Mouse (Mus musculus) heart, adult 9 months (tissue): ENCODE data around the gene Fastkd3.
A peak's percentile ranks its signal among the peaks of the same experiment; 100 is the strongest.
"Not testable (repeated sequence)": the region's sequence is repeated elsewhere in the genome, so short reads cannot be mapped to it uniquely, and the experiment has no call there.

Experiments
- DNase-seq, 2 experiments: peaks; one replicate each; pipeline ENCODE4 v3.0.0; 2022; ENCODE audit warnings: low spot score in 2 of 2

The Fastkd3 gene

DNA sequence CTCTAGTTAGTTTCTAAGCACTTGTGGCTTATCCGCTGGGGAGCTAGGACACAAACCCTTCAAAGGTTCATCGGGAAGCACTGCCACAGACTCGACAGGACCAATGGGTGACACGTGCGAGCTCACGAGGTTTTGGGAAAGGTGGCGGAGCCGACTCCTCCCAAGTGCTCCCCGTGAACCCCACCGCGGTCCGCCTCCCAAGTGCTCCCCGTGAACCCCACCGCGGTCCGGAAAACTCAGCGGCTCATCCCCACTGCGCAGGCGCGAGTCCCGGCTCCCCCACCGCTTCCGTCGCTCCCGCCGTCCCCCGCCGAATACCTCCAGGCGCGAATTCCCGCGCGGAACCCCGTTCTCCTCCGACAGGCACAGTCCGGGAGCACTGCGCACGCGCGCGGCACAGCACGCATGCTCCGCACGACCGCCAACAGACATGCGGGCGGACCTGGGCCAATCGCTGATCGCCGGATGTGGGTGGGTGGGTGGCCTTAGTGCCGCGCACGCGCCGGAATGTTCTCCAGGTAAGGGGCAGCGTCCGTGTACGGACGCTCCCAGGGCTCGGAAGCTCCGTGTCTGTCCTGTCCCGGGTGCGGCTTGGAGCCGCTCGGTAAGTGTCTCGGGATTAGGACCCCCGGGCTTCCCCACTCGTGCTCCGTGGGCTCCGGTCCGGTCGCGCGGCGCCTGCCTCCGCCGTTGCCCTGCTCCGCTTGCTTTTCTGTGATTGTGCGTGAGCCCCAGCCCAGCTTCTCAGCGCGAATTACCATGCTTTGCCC is at the start of gene Fastkd3, which contains the start of gene Mtrr:
TSS of gene Fastkd3 (plus strand) at position 488 of the 770 bp plus-strand sequence.
TSS of gene Mtrr (minus strand) at position 403 of the 770 bp plus-strand sequence.
- peak; percentile 96 to 98 for DNase-seq

DNA sequence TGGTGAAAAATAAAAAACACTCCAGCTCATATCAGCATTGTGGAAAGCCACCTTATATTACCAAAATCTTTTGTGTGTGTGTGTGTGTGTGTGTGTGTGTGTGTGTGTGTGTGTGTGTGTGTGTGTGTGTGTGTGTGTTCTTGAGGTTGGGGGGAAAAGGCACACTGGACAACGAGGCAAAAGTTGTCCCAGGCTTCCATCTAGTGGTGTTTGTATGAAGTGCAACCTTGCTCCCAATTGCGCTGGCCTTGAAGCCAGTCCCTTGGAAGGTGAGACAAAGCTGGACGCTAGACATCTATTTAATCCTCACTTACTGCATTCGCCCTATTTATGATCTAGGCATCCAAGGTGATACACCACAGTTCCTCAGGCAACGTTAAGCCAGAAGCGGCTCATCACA is 28.6 kb upstream of the Fastkd3 start:
- not testable (repeated sequence) for DNase-seq

DNA sequence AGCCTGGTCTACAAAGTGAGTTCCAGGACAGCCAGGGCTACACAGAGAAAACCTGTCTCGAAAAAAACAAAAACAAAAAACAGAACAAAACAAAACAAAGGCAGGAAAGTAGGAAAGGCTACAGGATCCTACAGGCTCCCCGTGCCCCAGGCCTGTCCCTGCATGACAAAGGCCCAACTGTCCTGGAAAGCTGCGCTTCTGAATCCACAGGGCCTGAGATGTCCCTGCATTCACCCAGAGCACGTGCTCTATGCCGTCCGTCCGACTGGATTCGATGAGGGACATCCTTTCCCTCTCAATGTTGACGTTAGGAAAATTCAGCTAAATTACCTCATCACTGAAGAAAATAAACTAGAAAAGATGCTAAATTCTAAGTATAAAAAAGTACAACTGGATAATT is 13.9 kb upstream of the Fastkd3 start:
- DNase-seq, result no peak

DNA sequence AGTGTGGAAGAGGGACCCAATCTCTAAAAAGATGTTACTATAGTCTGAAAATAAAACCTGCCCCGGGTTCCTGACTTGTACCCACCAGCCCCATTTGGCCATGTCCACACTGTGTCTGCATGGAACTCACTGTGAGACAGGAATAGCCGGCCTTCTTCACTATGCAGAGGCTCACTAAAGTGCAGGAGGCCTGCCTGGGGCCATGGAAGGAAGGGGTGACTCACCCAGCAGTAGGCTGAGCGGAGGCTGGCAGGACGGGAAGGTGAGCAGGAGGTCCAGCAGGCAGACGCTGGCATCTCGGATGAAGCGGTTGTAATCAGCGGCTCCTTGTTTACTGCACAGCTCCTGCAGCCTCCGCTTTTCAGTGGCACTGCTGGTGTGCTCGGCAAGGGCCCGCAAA is 13.5 kb upstream of the Fastkd3 start:
- DNase-seq, result no peak

DNA sequence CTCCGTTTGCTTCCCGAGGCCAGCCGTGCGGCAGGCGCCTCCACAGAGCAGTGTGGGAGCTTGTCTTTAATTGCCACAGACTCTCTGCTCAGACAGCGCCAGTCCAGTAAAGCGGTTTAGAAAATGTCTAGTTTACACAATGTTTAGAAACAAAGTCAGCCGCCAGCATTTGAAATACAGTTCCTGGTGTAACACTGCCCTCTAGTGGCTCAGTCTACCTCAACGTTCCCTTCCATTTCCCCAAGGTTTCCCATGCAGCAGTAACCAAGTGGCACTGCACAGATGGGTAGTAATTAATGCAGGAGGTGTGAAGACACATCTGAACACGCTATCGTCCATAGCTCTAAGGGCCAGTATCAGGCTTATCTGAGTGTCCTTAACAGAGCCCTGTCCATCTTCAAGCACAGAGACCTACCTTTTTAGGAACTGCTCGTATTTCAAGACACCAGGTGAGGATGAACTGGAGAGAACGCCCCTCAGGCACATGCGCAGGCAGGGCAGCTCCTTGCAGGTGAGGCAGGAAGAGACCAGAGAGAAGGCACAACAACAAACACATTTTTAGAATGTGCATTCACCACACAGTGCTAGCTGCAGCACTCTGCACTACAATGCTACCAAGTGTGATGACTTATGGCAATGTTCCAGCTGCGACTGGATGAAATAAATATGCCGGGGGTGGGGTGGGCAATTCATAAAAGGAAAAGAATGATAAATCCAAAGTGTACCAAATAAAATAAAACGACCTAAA is 12.3 kb upstream of the Fastkd3 start:
- DNase-seq, result peak in 1 of 2 experiments; percentile 27

DNA sequence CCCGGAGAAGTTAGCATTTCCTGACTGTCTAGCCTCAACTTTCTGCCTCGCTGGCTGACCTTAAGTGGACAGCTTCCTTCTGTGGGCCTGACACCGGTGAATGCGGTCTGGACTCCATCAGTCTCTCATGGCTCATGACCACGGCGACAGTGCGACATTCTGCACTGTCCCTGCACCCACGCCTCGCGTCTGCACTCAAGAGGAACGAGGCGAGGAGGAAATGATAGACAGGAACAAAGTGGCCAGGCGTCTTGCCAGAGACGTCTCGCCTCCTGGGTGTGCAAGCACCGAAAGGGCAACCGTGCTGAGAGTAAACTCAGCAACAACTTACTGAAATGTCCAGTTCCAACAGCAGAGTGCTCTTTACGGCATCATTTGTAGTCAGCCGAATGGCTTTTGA is 9.8 kb upstream of the Fastkd3 start:
- peak; percentile 17 to 36 for DNase-seq

DNA sequence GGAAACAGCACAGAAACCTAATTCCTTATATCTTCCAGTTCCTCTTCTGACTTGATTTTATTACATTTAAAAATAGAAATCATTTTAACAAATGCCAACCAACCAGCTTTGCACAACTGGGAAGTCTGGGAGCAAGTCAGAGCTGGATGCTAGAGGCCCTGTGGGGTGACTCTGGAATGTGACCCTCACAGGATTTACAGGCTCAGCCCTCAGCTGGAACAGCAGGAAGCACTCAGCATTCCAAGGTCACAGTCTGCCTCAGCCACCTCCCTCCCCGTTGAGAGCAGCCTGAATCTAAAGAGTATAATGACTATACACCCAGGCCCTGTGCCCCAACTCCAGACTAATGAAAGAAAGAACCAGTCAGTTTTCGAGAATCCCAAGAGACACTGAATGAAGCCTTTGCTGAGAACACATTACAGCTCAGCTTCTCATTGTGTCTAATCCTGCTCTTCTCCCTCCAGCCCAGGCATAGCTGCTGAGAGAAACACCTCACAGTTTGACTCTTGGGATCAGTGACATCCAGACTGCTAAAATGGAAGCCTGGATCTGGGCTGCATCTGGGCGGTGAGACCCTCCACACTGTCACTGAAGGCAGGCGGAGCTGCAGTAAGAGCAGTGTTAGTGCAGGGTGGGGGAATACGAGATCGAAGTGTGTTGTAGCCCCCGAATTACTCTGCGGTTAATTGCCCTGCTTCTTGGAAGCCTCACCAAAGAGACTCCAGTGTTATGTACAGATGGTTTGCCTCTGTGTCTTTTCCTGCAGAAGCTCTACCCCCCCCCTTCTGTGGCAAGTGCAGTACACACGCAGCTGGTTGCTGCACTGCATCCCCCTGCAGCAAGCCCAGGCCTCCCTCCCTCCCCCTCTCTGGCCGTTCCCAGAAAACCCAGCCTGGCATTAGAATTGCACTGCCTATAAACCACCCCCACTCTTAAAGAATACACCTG is 8.8 kb upstream of the Fastkd3 start:
- no peak for DNase-seq

DNA sequence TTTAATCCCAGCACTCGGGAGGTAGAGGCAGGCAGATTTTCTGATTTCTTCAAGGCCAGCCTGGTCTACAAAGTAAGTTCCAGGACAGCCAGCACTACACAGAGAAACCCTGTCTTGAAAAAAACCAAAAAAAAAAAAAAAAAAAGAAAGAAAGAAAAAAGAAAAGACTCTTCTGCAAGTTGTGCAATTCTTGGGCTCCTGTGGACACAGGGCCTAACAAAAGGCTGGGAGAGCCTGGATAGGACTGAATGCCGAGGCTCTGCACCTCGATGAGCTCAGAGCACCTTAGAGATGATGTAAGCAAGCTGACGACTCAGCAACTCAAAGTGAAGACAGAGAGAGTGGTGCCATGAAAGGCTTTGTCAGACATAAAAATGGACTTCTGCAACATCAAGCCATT is 7.6 kb upstream of the Fastkd3 start:
- DNase-seq, result no peak

DNA sequence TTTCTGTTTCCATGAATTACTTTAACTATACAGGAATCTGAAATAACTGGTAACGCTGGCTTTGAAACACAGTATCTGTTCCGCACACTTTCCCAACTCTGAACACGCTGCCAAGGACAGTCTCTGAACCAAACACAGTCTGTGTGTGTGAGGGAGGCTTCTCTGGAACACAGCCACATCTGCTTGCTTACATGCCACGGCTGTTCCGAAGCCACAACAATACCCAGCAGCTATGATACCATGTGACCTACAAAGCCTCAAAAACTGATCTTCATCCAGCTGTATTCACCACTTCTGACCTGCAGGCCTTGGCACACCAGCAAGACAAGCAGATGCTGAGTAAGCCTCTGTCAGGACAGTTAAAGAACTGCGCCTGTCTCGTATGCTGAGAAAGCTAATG is 4.1 kb upstream of the Fastkd3 start:
- peak; percentile 8 to 42 for DNase-seq

DNA sequence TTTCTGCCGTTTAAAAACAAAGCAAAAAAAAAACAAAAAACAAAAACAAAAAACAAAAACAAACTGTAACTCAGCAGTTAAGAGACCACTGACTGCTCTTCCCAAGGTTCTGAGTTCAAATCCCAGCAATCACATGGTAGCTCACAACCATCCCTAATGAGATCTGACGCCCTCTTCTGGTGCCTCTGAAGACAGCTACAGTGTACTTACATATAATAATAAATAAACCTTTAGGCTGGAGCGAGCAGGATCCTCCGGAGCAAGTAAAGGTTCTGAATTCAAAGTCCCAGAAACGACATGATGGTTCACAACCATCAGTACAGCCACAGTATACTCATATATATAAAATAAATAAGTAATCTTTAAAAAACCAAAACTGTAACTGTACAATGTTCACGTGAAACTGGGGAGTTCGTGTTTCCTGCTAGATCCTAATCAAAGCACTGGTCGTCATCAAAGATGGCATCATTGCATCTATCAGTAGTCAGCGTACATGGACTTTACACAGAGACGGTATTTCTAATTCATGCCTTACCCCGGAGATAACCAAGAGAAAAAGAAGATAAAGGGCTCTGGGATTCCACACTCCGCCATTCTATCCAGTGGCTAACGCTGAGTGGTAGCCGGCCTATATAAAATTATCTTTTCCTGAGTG is 821 bp upstream of the Fastkd3 start:
- DNase-seq, result no peak

DNA sequence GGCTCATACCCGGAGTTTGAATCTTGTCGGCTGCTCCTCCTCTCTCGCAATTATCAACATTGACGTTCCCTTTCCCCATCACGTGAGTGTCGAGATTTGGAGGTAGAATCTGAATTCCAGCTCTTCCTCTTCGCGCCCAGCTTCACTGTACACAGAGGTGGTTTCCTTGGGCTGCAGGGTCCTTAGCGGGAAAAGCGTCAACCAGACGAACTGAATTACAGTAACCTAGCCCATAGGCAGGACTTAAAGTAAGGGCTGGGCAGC is 415 bp downstream of the Fastkd3 start:
- DNase-seq, result no peak

DNA sequence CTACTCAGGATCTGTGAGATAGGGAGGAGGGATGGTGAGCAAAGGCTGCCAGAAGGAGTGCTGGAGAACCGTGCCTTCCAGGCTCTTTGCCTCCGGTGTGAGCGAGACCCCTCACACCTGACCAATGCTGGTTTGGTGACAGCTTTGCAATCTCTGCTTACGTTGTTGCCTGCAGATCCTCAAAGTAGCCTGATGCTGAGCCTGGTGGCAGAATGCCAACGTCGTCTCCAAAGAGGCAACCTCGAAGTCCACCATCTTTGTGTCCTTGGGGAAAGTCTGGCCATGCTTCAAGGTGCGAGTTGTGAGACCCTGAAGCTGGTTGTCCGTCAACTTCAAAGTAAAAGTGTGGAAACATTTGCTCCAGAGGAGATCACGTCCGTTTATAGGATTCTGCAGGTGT is 1.9 kb downstream of the Fastkd3 start:
- DNase-seq, result no peak

DNA sequence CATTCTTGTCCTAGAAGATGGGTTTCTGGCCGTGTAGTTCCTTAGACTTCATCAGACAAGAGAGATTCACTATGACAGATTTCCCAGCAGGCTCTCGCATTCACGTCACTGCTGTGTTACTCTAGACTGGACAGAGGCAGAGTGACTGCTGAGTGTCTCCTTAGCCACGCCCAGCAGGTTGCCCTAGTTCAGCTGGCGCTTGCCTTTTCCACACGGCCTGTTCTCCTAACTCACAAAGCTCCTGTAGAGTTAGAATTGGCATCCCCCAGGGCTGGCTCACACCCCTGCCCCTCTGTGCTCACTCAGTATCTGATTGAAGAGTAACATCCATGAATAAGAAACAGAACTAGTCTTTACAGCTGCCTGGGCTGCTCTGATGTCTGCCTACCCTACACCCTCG is 3.4 kb downstream of the Fastkd3 start:
- DNase-seq, result no peak

DNA sequence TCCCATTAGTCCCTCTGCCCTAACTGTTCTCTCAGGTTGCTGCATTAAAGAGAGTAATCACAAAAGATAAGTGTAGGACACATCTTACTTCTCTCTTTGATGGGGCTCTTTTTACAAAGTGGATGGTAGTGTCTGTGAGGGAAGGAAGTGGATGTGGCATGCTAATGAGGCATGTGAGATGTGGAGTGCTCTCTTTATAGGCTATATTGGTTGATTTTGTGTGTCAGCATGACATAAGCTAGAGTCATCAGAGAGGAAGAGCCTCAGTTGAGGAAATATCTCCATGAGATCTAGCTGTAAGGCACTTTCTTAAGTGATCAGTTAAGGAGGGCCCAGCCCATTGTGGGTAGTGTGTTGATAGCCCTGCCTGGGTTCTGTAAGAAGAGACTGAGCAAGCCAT is 6.3 kb downstream of the Fastkd3 start:
- no peak for DNase-seq

DNA sequence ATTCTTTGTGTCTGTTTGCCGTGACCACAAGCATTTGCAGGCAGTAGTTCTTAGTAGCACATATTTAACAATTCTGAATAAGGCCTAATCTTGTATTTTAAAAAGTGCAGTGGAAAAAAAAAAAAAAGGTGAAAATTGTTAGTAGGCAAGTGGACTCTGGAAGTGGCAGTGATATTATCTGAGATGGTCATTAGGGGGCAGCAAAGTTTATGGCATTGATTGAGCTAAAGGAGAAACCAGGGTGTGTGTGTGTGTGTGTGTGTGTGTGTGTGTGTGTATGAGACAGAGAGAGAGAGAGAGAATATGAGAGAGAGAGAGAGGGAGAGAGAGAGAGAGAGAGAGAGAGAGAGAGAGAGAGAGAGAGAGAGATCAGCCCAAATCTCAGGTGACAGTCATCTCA is 11.8 kb downstream of the Fastkd3 start:
- no peak for DNase-seq

DNA sequence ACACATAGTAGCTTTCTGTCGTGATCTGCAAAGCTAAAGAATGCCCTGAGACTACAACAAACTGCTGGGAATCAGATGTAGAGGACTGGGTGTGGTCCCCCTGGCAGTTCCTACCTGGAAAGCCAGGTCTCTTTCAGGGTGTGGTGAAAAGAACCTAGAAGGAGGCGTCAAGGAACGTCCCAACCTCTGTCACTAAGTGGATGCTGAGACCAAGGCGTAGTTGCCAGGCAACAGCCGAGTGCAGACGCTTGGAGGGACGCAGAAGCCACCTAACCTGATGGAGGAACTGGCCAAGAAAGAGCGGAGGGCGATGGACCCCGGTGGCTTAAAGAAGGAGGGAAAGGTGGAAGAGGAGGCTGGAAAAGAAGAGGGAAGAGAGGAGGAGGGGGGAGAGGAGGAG is 15.2 kb downstream of the Fastkd3 start, which contains the start of gene 1700001L19Rik:
TSS of gene 1700001L19Rik (plus strand) at position 223 of the 400 bp plus-strand sequence.
- no peak for DNase-seq

DNA sequence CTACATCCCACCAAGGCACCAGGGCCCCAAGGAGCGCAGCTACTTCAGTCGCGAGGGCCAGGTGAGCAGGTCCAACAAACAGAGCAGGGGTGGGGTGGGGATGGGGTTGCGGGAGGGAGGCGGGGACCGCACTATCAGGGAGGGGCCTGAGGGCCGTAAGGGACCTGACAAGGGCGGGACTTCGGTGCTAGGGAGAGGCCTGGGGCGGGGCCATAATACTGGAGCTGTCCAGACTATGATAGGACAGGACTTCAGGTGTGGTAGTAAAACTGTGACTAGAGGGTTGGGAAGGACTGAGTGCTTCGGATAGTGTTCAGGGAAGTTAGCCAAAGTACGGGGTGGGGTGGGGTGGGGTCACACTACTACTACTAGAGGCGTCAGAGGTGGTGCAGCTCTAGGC is 15.6 kb downstream of the Fastkd3 start:
- no peak for DNase-seq

DNA sequence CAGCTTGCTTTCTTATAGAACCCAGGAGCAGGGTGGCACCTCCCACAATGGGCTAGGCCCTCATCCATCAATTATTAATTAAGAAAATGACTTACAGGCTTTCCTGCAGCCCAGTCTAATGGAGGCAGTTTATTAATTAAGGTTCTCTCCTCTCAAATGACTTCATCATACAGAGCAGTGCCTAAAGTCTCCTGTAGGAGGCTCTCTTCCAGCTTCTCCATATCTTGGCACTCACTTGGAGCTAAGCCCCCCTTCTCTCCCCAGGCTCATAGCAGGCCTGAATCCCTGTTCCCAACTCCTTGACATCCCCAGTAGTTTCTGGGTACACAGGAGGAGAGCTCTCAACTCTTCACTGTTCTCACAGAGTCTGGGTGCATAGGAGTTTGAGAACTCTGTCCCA is 16.9 kb downstream of the Fastkd3 start:
- no peak for DNase-seq

DNA sequence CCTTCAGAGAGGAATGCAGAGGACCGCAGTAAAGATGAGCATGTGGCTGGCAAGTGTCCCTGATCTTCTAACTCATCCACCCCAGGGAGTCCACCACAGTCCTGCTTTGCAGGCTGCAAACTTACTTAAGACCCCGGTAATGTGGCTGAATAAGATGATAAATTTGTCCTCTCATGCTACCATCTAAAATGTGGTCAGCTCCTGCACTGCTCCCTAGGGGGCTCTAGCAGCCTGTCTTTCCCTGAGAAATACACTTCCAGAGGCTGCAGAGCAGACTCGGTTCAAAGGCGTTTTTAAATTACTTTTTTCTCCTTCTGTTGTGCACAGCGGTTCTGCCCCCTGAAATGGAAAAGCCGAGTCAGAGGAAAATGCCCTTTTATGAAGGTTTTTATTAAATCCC is 19.1 kb downstream of the Fastkd3 start:
- no peak for DNase-seq

DNA sequence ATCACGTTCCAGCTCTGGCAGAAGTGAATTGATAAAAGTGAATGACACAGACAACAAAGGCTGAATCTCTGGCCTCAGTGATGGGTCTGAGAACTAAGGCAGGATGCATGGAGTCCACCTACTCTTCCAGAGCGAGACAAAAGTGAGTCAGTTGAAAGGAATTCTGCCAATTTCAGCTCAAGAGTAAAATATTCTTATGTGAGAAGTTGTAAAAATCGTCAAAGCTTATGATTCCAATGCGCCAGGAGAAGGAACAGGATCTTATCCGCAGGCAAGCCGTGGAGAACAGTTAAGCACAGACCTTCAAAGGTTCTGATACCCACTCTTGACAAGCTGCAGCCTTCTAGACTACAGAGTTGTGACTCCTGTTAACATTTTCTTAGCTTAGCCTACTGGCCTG is 21.1 kb downstream of the Fastkd3 start:
- no peak for DNase-seq

DNA sequence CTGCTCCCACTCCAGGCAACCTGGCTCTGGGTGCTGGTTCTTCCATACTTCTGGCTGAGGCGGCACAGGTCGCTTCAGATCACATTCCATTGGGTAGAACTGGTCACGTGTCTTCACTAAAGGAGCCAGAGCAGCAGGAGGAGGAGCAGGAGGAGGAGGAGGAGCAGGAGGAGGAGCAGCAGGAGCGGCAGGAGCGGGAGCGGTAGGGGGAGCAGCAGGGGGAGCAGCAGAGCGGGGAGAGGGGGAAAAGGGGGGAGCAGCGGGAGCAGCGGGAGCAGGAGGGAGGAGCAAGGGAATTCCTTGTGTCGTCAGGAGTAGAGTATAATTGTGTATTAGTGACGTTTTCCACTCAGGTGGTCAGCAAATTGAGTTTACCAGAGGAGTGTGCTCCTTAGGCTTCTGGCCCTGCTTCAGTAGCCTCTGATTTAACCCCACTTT is 23.7 kb downstream of the Fastkd3 start:
- peak; percentile 20 to 26 for DNase-seq
